Mouse (Mus musculus) forebrain, embryonic 10.5 days (tissue): ENCODE data around the gene Dyrk3. TPM values are rescaled to one million over a fixed set of nuclear protein-coding genes. Genes with fewer than 3 reads are reported as not detected.
"Not testable (repeated sequence)": the region's sequence is repeated elsewhere in the genome, so short reads cannot be mapped to it uniquely, and the experiment has no call there.

Experiments
- DNase-seq: peaks from one replicate; pipeline ENCODE4 v3.0.0-alpha.2; 2017; ENCODE audit warnings: low spot score; ENCODE audit errors: extremely low spot score
- H3K27ac ChIP-seq: fragments of 300-500 bp; sonication (generic); 2 replicates; pipeline ENCODE4 v1.5.1; 2016; ENCODE audit warnings: mild to moderate bottlenecking
- H3K27me3 ChIP-seq: fragments of 300-500 bp; sonication (generic); 2 replicates; pipeline ENCODE4 v1.6.1; 2016; ENCODE audit warnings: mild to moderate bottlenecking; ENCODE audit not compliant: poor library complexity, severe bottlenecking
- H3K36me3 ChIP-seq: fragments of 300-500 bp; sonication (generic); replicated peaks from 2 replicates; pipeline ENCODE4 v1.6.1; 2016; ENCODE audit warnings: mild to moderate bottlenecking, moderate library complexity
- H3K4me1 ChIP-seq: fragments of 300-500 bp; sonication (generic); 2 replicates; pipeline ENCODE4 v1.6.1; 2016
- H3K4me3 ChIP-seq: fragments of 300-500 bp; sonication (generic); 2 replicates; pipeline ENCODE4 v1.5.1; 2016; ENCODE audit warnings: mild to moderate bottlenecking, moderate library complexity
- H3K9me3 ChIP-seq: fragments of 300-500 bp; sonication (generic); 2 replicates; pipeline ENCODE4 v1.6.1; 2016; ENCODE audit warnings: mild to moderate bottlenecking, moderate library complexity
- WGBS: fragments of 180-500 bp; shearing (Covaris S2); methylation state at CpG from one replicate; pipeline ENCODE4 v1.1.7; 2016; 5-methylcytosine and 5-hydroxymethylcytosine counted together
- polyA plus RNA-seq: library from polyadenylated mRNA; unstranded; fragments of >200 nt; fragmentation: Nextera tagmentation; extraction: Ambion mirVana; gene quantifications from 2 replicates; pipeline ENCODE4 v1.2.1, GENCODE M21; 2016

Gene Dyrk3
- polyA plus RNA-seq, 1 experiment from 2014 or later: 15.5 TPM

- peaks cover 97% of the 10 kb centered on the region for H3K36me3 ChIP-seq
- no peak for DNase-seq
Observed at GRCm38 (mm10) chr1:131175819-131176218, 37.7 kb upstream of the Dyrk3 start.

GRCm38 (mm10) chr1:131175189-131175588, 37.0 kb upstream of the Dyrk3 start:
- H3K27ac ChIP-seq: no peak overlapping the region
- no peaks in the 10 kb centered on the region for H3K9me3 ChIP-seq
- WGBS: 96% methylated on average over 1 of the region's 1 CpGs
- H3K4me1 ChIP-seq: no peaks in the 10 kb centered on the region
- no peak overlapping the region for H3K4me3 ChIP-seq
- no peaks in the 10 kb centered on the region for H3K27me3 ChIP-seq
- H3K36me3 ChIP-seq: peaks cover 97% of the 10 kb centered on the region
- no peak for DNase-seq

More at GRCm38 (mm10) chr1:131175819-131176218, 37.7 kb upstream of the Dyrk3 start:
- WGBS: 95% methylated on average over 8 of the region's 8 CpGs
- Histone ChIP-seq H3K27me3 (no peaks in the 10 kb centered on the region), H3K9me3 (no peaks in the 10 kb centered on the region), H3K4me3 (no peak overlapping the region), H3K27ac (no peak overlapping the region), H3K4me1 (no peaks in the 10 kb centered on the region)

DNA sequence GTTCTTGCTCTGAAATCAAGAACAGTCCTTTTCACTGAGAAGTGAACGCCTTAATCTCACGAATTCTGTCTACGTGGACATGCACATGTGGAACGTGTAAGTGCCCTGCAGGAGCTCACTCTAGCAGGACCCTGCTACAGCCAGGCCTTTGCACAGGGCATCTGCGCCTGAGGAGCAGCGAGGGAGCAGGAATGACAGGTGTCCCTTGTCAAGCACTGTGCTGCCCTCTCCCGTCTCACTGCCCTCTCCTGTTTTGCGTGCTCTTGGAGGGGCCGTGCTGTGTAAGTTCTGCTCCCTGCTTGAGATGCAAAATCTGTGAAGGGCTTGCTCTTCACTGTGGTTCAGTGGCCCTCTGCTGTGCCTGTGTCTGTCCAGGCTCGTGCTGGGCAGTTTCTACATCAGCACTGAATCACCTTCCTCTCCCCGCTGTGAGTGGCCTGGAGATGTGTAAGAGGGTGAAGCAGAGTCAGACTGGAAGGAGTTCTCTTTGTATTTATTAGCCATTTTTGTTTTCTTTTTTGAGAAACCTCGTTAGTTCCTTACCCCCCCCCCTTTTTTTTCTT, 36.2 kb upstream of the Dyrk3 start:
- H3K9me3 ChIP-seq: no peaks in the 10 kb centered on the region
- no peaks in the 10 kb centered on the region for H3K4me1 ChIP-seq
- H3K27ac ChIP-seq: no peak overlapping the region
- no peak for DNase-seq
- 90% methylated on average over 12 of the region's 12 CpGs for WGBS
- no peaks in the 10 kb centered on the region for H3K27me3 ChIP-seq
- peaks cover 97% of the 10 kb centered on the region for H3K36me3 ChIP-seq
- H3K4me3 ChIP-seq: no peak overlapping the region

DNA sequence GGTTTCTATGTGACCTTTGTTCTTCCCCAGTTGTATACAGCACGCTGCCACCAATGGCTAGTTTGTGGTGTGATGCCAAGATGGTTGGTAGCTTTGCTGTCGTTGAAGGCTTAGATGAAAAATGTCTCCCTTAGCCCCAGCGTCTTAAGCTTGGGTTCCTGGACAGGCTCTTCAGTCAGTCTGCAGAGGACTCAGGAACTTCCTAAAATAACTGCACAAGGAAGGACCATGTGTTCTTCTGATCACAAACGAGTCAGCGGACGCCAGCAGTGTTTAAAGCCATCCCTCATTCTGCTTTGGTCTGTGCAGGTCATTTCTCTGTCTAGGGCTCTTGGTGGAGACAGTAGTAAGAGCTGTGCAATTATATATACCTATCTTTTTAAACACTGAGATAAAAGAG, 35.7 kb upstream of the Dyrk3 start:
- Histone ChIP-seq H3K36me3 (peaks cover 100% of the 10 kb centered on the region), H3K27me3 (no peaks in the 10 kb centered on the region), H3K4me3 (no peak overlapping the region), H3K27ac (no peak overlapping the region), H3K4me1 (no peaks in the 10 kb centered on the region), H3K9me3 (no peaks in the 10 kb centered on the region)
- 91% methylated on average over 6 of the region's 6 CpGs for WGBS
- no peak for DNase-seq

- DNase-seq: no peak
- Histone ChIP-seq H3K4me1 (no peaks in the 10 kb centered on the region), H3K4me3 (no peak overlapping the region), H3K36me3 (peaks cover 100% of the 10 kb centered on the region), H3K27ac (no peak overlapping the region), H3K27me3 (no peaks in the 10 kb centered on the region), H3K9me3 (no peaks in the 10 kb centered on the region)
- 89% methylated on average over 7 of the region's 7 CpGs for WGBS
Observed at GRCm38 (mm10) chr1:131173001-131173400, 34.9 kb upstream of the Dyrk3 start.

GRCm38 (mm10) chr1:131167612-131168011, 29.5 kb upstream of the Dyrk3 start:
- DNase-seq: no peak
- no peak overlapping the region for H3K4me3 ChIP-seq
- no peaks in the 10 kb centered on the region for H3K9me3 ChIP-seq
- H3K36me3 ChIP-seq: peaks cover 100% of the 10 kb centered on the region
- H3K4me1 ChIP-seq: no peaks in the 10 kb centered on the region
- H3K27ac ChIP-seq: no peak overlapping the region
- 92% methylated on average over 10 of the region's 10 CpGs for WGBS
- no peaks in the 10 kb centered on the region for H3K27me3 ChIP-seq

- Histone ChIP-seq H3K36me3 (peaks cover 99% of the 10 kb centered on the region), H3K4me3 (no peak overlapping the region), H3K9me3 (no peaks in the 10 kb centered on the region), H3K4me1 (no peaks in the 10 kb centered on the region), H3K27ac (no peak overlapping the region), H3K27me3 (no peaks in the 10 kb centered on the region)
- DNase-seq: no peak
- 94% methylated on average over 6 of the region's 6 CpGs for WGBS
Observed at GRCm38 (mm10) chr1:131164427-131164826, 26.3 kb upstream of the Dyrk3 start.

DNA sequence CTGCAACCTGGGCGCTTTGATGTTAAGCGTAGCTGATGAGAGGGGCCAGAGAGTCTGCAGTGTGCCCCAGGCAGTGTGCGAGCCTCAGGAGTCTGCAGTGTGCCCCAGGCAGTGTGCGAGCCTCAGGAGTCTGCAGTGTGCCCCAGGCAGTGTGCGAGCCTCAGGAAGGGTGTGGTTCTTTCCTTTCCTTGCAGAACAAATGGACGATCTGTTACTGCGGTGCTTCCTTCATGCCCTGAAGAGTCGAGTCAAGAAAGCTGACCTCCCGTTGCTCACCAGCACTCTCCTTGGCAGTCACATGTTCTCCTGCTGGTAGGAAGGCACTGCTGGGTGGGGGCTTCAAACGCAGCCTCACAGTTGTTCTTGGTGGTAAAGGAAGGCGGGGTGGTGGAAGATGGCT, 23.0 kb upstream of the Dyrk3 start:
- H3K4me3 ChIP-seq: no peak overlapping the region
- no peaks in the 10 kb centered on the region for H3K4me1 ChIP-seq
- peaks cover 82% of the 10 kb centered on the region for H3K36me3 ChIP-seq
- H3K27me3 ChIP-seq: no peaks in the 10 kb centered on the region
- WGBS: 91% methylated on average over 11 of the region's 11 CpGs
- no peak overlapping the region for H3K27ac ChIP-seq
- DNase-seq: no peak
- H3K9me3 ChIP-seq: no peaks in the 10 kb centered on the region

DNA sequence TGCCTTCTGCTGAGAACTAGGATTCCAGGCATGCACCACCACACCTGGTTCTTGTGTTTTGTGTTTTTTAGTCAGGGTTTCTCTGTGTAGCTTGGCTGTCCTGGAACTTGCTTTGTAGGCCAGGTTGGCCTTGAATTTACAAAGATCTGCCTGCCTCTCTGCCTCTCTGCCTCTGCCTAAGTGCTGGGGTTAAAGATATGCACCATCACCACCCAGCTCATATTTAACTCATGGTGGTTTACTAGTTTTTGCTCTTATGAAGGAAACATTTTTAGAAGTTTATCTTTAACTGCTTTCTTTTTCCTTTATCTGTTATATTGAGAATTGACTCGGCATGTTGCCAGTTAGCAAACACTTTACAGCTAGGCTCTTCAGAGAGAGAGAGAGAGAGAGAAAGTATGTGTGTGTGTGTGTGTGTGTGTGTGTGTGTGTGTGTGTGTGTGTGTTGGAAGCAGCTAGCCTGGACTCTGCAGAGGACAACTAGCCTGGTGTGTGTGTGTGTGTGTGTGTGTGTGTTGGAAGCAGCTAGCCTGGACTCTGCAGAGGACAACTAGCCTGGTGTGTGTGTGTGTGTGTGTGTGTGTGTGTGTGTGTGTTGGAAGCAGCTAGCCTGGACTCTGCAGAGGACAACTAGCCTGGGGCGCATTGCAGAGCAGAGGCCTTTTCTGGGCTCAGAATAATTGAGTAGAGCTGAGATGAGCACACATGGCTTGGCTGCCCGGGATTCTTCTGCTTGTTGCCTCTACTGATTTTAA, 21.6 kb upstream of the Dyrk3 start:
- H3K36me3 ChIP-seq: peaks cover 75% of the 10 kb centered on the region
- WGBS: 98% methylated on average over 3 of the region's 3 CpGs
- not testable (repeated sequence) for DNase-seq, H3K27ac ChIP-seq, H3K27me3 ChIP-seq, H3K4me1 ChIP-seq, H3K4me3 ChIP-seq, H3K9me3 ChIP-seq

DNA sequence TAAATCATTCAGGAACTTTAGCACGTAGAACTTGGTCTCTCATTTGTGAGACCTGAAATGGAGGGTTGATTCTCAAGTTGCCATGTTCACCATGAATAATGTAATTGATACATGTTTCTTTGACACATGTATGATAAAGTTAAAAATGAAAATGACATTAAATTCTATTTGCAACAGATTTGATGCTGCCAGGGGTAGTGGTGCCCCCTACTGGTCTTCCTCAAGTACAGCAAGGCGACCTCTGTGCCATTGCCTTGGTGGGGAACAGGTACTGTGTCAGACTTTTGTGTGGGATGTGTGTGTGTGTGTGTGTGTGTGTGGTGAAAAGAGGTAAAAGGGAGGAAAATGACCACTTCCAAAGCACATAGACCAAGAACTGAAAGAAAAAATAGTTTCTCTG, 17.3 kb upstream of the Dyrk3 start:
- 56% methylated on average over 2 of the region's 2 CpGs for WGBS
- Histone ChIP-seq H3K9me3 (no peaks in the 10 kb centered on the region), H3K4me1 (peaks cover 24% of the 10 kb centered on the region), H3K36me3 (peaks cover 32% of the 10 kb centered on the region), H3K27ac (no peak overlapping the region), H3K27me3 (no peaks in the 10 kb centered on the region), H3K4me3 (no peak overlapping the region)
- no peak for DNase-seq

DNA sequence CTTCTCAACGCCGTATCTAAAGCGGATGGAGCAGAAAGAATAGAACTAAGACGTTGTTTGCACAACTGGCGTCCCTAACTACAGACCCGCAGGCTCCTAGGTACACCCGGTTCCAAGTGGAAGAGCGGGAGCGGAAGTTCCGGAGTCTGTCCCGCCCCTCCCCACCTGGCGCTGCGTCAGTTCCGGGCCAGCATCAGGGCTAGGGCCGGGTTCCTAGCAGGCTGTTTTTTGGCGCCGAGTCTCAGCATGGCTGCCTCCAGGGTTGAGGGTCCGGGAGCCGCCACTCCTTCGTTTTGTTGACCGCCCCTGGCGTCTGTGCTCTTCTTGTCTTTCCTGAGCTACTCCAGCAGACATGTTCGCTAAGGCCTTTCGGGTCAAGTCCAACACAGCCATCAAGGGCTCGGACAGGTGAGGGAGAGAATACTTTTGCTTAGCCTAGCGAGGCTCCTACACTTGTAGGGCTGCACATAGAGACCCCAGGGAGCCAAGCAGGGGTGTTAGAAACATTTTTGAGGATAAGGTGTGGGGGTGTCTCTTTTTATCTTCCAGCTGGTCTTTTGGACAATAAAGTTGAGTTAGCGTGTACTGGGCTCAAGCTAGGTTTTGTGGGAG, 15.0 kb upstream of the Dyrk3 start, which contains the start of gene Eif2d:
Gene Eif2d, plus strand, starts transcription at position 164 of the 612 bp plus-strand sequence.
- Histone ChIP-seq H3K4me1 (peaks cover 24% of the 10 kb centered on the region), H3K27ac (peak within 1 kb of the TSS; percentile 86), H3K27me3 (no peaks in the 10 kb centered on the region), H3K9me3 (no peaks in the 10 kb centered on the region), H3K36me3 (peaks cover 9% of the 10 kb centered on the region), H3K4me3 (peak within 1 kb of the TSS; percentile 67)
- peak; percentile 87 for DNase-seq
- under 1% methylated on average over 27 of the region's 27 CpGs for WGBS

DNA sequence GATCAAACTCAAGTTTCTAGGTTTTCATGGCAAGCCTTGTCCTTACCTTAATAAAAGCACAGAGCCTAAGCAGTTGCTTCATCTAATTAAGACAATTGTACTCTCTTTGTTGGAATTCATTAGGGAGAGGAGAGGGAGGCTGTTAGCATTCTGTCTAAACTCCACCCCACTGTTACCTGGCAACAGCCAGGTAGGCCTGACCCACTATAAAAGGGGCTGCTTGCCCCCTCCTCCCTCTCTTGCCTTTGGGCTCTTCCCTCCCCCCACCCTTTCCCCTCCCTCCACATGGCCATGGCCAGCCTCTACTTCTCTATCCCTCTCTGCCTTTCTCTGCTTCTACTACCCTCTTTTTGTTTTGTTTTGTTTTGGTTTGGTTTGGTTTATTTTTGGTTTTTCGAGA, 11.4 kb upstream of the Dyrk3 start:
- H3K36me3 ChIP-seq: no peaks in the 10 kb centered on the region
- WGBS: 89% methylated on average over 1 of the region's 1 CpGs
- no peaks in the 10 kb centered on the region for H3K9me3 ChIP-seq

DNA sequence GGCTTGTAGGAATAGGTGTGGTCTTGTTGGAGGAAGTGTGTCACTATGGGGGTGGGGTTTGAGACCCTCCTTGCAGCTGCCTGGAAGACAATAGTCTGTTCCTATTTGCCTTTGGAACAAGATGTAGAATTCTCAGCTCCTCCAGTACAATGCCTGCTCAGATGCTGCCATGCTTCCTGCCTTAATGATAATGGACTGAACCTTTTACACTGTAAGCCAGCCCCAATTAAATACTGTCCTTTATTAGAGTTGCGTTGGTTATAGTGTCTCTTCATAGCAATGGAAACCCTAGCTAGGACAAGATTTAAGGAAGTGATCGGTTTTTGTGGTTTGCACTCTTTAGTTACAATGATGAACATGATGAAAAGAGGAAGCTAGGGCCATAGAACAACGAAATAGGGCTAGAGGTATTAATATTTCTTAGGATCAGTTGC, 8.1 kb upstream of the Dyrk3 start:
- Histone ChIP-seq H3K27me3 (no peaks in the 10 kb centered on the region), H3K27ac (no peak overlapping the region), H3K9me3 (no peaks in the 10 kb centered on the region), H3K4me3 (no peak overlapping the region), H3K36me3 (no peaks in the 10 kb centered on the region), H3K4me1 (no peaks in the 10 kb centered on the region)
- WGBS: 88% methylated on average over 3 of the region's 3 CpGs
- no peak for DNase-seq

More for the DNA sequence above, 11.4 kb upstream of the Dyrk3 start:
- no peak overlapping the region for H3K27ac ChIP-seq
- H3K4me1 ChIP-seq: peaks cover 22% of the 10 kb centered on the region
- no peak for DNase-seq
- H3K4me3 ChIP-seq: no peak overlapping the region
- no peaks in the 10 kb centered on the region for H3K27me3 ChIP-seq
